8 mouse cellular contexts compared by ENCODE assay signal in the genomic region with DNA sequence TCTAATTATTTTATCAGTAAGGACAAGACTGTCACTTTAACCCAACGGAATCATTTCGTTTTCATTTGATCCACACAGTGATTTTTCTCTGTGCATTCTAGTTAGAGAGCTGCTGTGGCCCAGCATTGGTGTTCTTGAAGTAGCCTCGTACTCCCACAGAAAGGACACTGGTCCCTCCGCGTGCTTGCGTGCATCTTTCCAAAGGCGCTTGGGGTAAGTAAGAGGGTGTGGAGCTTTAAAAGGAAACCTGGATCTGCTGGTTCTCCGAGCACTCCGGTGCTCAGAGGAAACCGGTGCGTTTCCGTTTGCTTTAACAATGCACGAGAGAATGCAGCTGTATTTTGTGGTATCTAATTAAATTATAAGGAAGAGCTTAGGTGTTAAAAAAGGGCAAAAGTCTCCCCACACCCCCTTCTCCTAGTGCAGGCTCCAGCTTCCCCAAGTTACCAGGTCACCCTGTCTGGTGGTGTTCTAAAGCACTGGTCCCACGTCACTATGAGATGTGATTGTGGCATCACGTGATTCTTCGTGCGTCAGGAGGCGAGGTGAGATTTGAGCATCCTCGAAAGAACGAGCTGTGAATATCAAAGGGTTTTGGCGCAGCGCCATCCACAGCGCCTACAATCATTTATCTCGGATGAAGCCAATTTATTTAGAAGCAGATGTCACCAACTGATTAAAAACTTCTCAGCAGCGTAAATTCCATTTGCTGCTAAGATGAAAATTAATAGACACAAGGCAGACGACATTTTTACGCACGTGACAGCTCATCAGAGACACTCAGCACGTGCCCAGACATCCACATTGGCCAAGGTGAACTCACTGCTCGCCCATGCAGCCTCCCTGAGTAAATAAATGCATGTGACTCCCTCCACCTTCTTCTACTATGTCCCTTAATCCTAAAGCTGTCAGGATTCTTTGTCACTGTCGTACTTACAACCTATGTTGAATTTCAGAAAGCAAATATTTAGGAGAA. TPM values are rescaled to one million over a fixed set of nuclear protein-coding genes. Genes with fewer than 3 reads are reported as not detected.
DNase-seq lines count a peak whose midpoint lies in the region; ATAC-seq lines count a peak whose summit lies in the region.

No protein-coding gene starts in this region.

- H3K36me3 ChIP-seq in liver, embryonic 11.5 days (ENCODE audit: control insufficient read depth, insufficient read depth, low read length): no peaks in the 10 kb centered on the region
- H3K36me3 ChIP-seq in liver, embryonic 12.5 days: no peaks in the 10 kb centered on the region
- H3K36me3 ChIP-seq in hindbrain, embryonic 10.5 days: no peaks in the 10 kb centered on the region

- ATAC-seq in liver, embryonic 11.5 days (replicated peaks; ENCODE audit: low FRiP score): no peak
- ATAC-seq in liver, embryonic 12.5 days: no peak
- ATAC-seq in megakaryocyte, adult 5-6 weeks (ENCODE audit: poor library complexity, severe bottlenecking): no peak

- peaks cover 8% of the 10 kb centered on the region; the same call in 1 of the 2 replicates for H3K27me3 ChIP-seq in liver, embryonic 11.5 days (replicated peaks; ENCODE audit: control insufficient read depth, insufficient read depth, low read length)
- H3K27me3 ChIP-seq in liver, embryonic 12.5 days (replicated peaks): peaks cover 15% of the 10 kb centered on the region; the same call in 1 of the 2 replicates
- H3K27me3 ChIP-seq in hindbrain, embryonic 10.5 days (ENCODE audit: insufficient read depth, poor library complexity, severe bottlenecking): peaks cover 5% of the 10 kb centered on the region; the same call in 1 of the 2 replicates

- H3K4me2 ChIP-seq in liver, embryonic 11.5 days: peak overlapping the region; percentile 33; the same call in 1 of the 2 replicates
- H3K4me2 ChIP-seq in liver, embryonic 12.5 days: no peak overlapping the region

- intact Hi-C loops in left cerebral cortex, postnatal 14 days (cut with DNase I): no loop called here

- WGBS in liver, embryonic 11.5 days: 23% methylated on average over 31 of the region's 31 CpGs
- WGBS in liver, embryonic 12.5 days (ENCODE audit: insufficient replicate concordance): 20% methylated on average over 31 of the region's 31 CpGs
- 22% methylated on average over 31 of the region's 31 CpGs for WGBS in hindbrain, embryonic 10.5 days

- no peaks in the 10 kb centered on the region for H3K9me3 ChIP-seq in liver, embryonic 11.5 days (ENCODE audit: control insufficient read depth, low read length)
- no peaks in the 10 kb centered on the region for H3K9me3 ChIP-seq in liver, embryonic 12.5 days (replicated peaks)
- H3K9me3 ChIP-seq in hindbrain, embryonic 10.5 days: no peaks in the 10 kb centered on the region

- no peaks in the 10 kb centered on the region for H3K4me1 ChIP-seq in liver, embryonic 11.5 days (replicated peaks; ENCODE audit: control insufficient read depth, insufficient read depth, low read length)
- no peaks in the 10 kb centered on the region for H3K4me1 ChIP-seq in liver, embryonic 12.5 days
- H3K4me1 ChIP-seq in hindbrain, embryonic 10.5 days (replicated peaks): peaks cover 6% of the 10 kb centered on the region; the same call in 1 of the 2 replicates

- no peak overlapping the region for H3K4me3 ChIP-seq in liver, embryonic 11.5 days (ENCODE audit: low read depth, low read length)
- no peak overlapping the region for H3K4me3 ChIP-seq in liver, embryonic 12.5 days
- H3K4me3 ChIP-seq in hindbrain, embryonic 10.5 days: peak overlapping the region; percentile 41

- H3K27ac ChIP-seq in liver, embryonic 11.5 days (ENCODE audit: low read depth, low read length): no peak overlapping the region
- H3K27ac ChIP-seq in liver, embryonic 12.5 days: no peak overlapping the region
- no peak overlapping the region for H3K27ac ChIP-seq in hindbrain, embryonic 10.5 days

- no peak for DNase-seq in liver, embryonic 11.5 days (ENCODE audit: low spot score)
- peak; percentile 58 for DNase-seq in cerebellum, adult 9-11 months
- DNase-seq in hindbrain, embryonic 10.5 days (ENCODE audit: low spot score): no peak
- peak; percentile 87 to 92 for DNase-seq in left cerebral cortex, postnatal 14 days (ENCODE audit: low spot score in 2 of 2)
- DNase-seq in right cerebral cortex, adult 18-20 months: peak; percentile 85
- no peak for DNase-seq in thymus, postnatal 25 days

- H3K9ac ChIP-seq in liver, embryonic 11.5 days (ENCODE audit: low read depth, low read length): no peak overlapping the region
- H3K9ac ChIP-seq in liver, embryonic 12.5 days: no peak overlapping the region

RNA-seq across cellular contexts. Expression of a gene that starts 14.1 kb away (rescaled TPM):
- 0.32 and 0.38 TPM in 2 replicates for polyA plus RNA-seq in liver, embryonic 11.5 days (2014; fragmentation: Nextera tagmentation; extraction: Ambion mirVana)
- polyA plus RNA-seq in liver, embryonic 12.5 days (2016; fragmentation: Nextera tagmentation; extraction: Ambion mirVana): 0.06 and 0.08 TPM in 2 replicates
- polyA plus RNA-seq in hindbrain, embryonic 10.5 days (2016; fragmentation: Nextera tagmentation; extraction: Ambion mirVana): 8.2 and 37.3 TPM in 2 replicates
- 100 to 1,000 TPM; 203 to 215 TPM for total RNA-seq in left cerebral cortex, postnatal 14 days (2021)
- total RNA-seq in megakaryocyte, adult 5-6 weeks (2015): 0.27 TPM in 1 of 2 replicates, not detected in the other
- total RNA-seq in megakaryocyte, adult 5-6 weeks (2017): 0.04 and 0.18 TPM in 2 replicates

Comparison
In these comparisons a context has a peak if more than half of its experiments do, and no peak if none do; other contexts are left out.
1. DNase-seq: peak in cerebellum, adult 9-11 months (single experiment), left cerebral cortex, postnatal 14 days (2 of 2) and right cerebral cortex, adult 18-20 months (single experiment); none in liver, embryonic 11.5 days (single experiment), hindbrain, embryonic 10.5 days (single experiment) and thymus, postnatal 25 days (single experiment).